9 mouse cellular contexts compared by ENCODE assay signal in the genomic region with DNA sequence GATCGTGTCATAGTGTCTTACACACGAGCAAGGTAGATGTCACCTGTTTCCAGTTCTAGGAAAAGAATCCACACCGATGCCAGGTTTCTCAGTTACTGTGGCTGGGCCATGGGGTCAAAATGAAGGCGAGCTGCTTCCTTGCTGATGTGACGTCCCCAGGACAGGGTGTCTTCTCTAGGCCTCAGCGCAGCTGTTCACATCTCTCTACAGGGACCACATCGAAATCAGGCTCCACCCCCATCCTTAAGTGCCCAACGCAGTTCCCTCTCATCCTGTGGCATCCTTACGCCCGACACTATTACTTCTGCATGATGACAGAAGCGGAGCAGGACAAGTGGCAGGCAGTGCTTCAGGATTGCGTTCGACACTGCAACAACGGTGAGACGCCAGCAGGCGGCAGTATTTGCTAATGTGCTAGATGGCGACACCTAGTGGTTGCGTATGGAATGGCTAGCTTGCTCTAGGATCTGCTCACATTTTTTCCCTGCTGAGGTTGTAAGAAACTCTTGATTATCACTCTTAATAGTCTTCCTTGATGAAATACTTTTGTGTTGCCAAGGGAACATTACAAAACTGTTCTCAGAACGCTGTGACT. TPM values are rescaled to one million over a fixed set of nuclear protein-coding genes. Genes with fewer than 3 reads are reported as not detected.
DNase-seq lines count a peak whose midpoint lies in the region; ATAC-seq and TF ChIP-seq lines count a peak whose summit lies in the region.
"Had no signal": no experiment of that assay in that cellular context is flagged by ENCODE, and none has a peak within 500 bp of the region (broad histone marks: within the 10 kb centered on the region; RNA-seq: fewer than 3 reads in every experiment).

No protein-coding gene starts in this region.

- H3K27me3 ChIP-seq in C2C12 (ENCODE audit: control insufficient read depth, insufficient read depth, insufficient read length), result no peaks in the 10 kb centered on the region
- H3K27me3 ChIP-seq in liver, adult 2 months (ENCODE audit: control insufficient read depth, insufficient read depth, low read length), result no peaks in the 10 kb centered on the region
- no peaks in the 10 kb centered on the region for H3K27me3 ChIP-seq in thymus, adult 2 months (ENCODE audit: control insufficient read depth, insufficient read depth, low read length)
- H3K27me3 ChIP-seq: heart, embryonic 15.5 days had no signal

- H3K79me2 ChIP-seq in C2C12 (ENCODE audit: control insufficient read depth, insufficient read depth), result peaks cover 66% of the 10 kb centered on the region
- H3K79me2 ChIP-seq in liver, adult 2 months (ENCODE audit: control insufficient read depth, insufficient read depth, low read length), result no peaks in the 10 kb centered on the region

- no peak for TF ChIP-seq POLR2A in liver, adult 2 months (IDR thresholded peaks at IDR 0.05; ENCODE audit: extremely low read depth, insufficient read depth, low read length)
- no peak for TF ChIP-seq POLR2A in thymus, adult 2 months (IDR thresholded peaks at IDR 0.05; ENCODE audit: control insufficient read depth, extremely low read depth, insufficient read depth, low read length, poor library complexity)

- H3K9ac ChIP-seq in liver, adult 2 months (ENCODE audit: low read depth, low read length), result no peak overlapping the region
- H3K9ac ChIP-seq: heart, embryonic 15.5 days had no signal

- TF ChIP-seq CTCF in C2C12 (IDR thresholded peaks at IDR 0.05; ENCODE audit: control insufficient read depth, insufficient read depth, insufficient read length), result peak; percentile 100
- TF ChIP-seq CTCF in liver, adult 2 months (IDR thresholded peaks at IDR 0.05; ENCODE audit: low read depth, low read length), result peak; percentile 100
- TF ChIP-seq CTCF in thymus, adult 2 months (IDR thresholded peaks at IDR 0.05; ENCODE audit: borderline replicate concordance, control insufficient read depth, extremely low read depth, insufficient read depth, low read length, poor library complexity), result peak; percentile 99

- 33% methylated on average over 19 of the region's 19 CpGs for WGBS in liver, adult 2 months
- 37% methylated on average over 19 of the region's 19 CpGs for WGBS in thymus, adult 2 months

- peak; percentile 46 for ATAC-seq in activated CD4-positive, CD25-positive, alpha-beta regulatory T cell, adult 4 months
- ATAC-seq in neutrophil, adult 5-6 weeks (ENCODE audit: extremely low read depth, insufficient number of reproducible peaks, low FRiP score, poor library complexity, severe bottlenecking), result peak; percentile 78

- peaks cover 6% of the 10 kb centered on the region for H3K4me1 ChIP-seq in liver, adult 2 months (ENCODE audit: control insufficient read depth, insufficient read depth, low read length)
- H3K4me1 ChIP-seq in thymus, adult 2 months (replicated peaks; ENCODE audit: control insufficient read depth, insufficient read depth, low read length), result peaks cover 3% of the 10 kb centered on the region

- no peak overlapping the region for H3ac ChIP-seq in C2C12 (ENCODE audit: control insufficient read depth, insufficient read length, low read depth)

- peaks cover 36% of the 10 kb centered on the region for H3K79me3 ChIP-seq in C2C12 (ENCODE audit: low read depth)

- H3K27ac ChIP-seq in liver, adult 2 months (replicated peaks; ENCODE audit: insufficient read depth, low read depth, low read length), result no peak overlapping the region
- H3K27ac ChIP-seq in thymus, adult 2 months (ENCODE audit: control insufficient read depth, insufficient read depth, low read length), result no peak overlapping the region
- H3K27ac ChIP-seq: heart, embryonic 15.5 days had no signal

- peak; percentile 85 to 92 for DNase-seq in cerebellum, postnatal 36 days
- DNase-seq in gastrocnemius, adult 18-20 months (ENCODE audit: low spot score), result peak; percentile 84
- DNase-seq in kidney, adult 9 months, result peak; percentile 86
- peak; percentile 80 for DNase-seq in liver, adult 2 months (ENCODE audit: extremely low read depth, low read depth, low spot score)
- DNase-seq in thymus, adult 2 months, result peak; percentile 77

- H3K4me3 ChIP-seq in C2C12 (ENCODE audit: insufficient read depth, poor library complexity, severe bottlenecking), result no peak overlapping the region
- H3K4me3 ChIP-seq in liver, adult 2 months (ENCODE audit: insufficient read depth, low read depth, low read length), result no peak overlapping the region; the same call in 1 of the 2 replicates
- H3K4me3 ChIP-seq in thymus, adult 2 months (ENCODE audit: control insufficient read depth, insufficient read depth, low read length), result no peak overlapping the region
- H3K4me3 ChIP-seq: heart, embryonic 15.5 days had no signal

- H3K36me3 ChIP-seq in C2C12 (ENCODE audit: control insufficient read depth, insufficient read depth), result peaks cover 78% of the 10 kb centered on the region
- H3K36me3 ChIP-seq in liver, adult 2 months (ENCODE audit: control insufficient read depth, insufficient read depth, low read length), result no peaks in the 10 kb centered on the region
- H3K36me3 ChIP-seq in thymus, adult 2 months (ENCODE audit: control insufficient read depth, insufficient read depth, low read length), result no peaks in the 10 kb centered on the region

TF ChIP-seq in C2C12, 6 proteins besides CTCF, POLR2A, EP300 and RAD21:
- TF ChIP-seq USF1 (IDR thresholded peaks at IDR 0.05; ENCODE audit: low read depth), result no peak
- TF ChIP-seq CEBPB (IDR thresholded peaks at IDR 0.05; ENCODE audit: low read depth), result no peak
- no peak for TF ChIP-seq MAX (IDR thresholded peaks at IDR 0.05)
- peak; percentile 89 for TF ChIP-seq MYOD1 (IDR thresholded peaks at IDR 0.05; ENCODE audit: control insufficient read depth, insufficient read length, low read depth)
- TF ChIP-seq MYOG (IDR thresholded peaks at IDR 0.05; ENCODE audit: control insufficient read depth, extremely low read depth, insufficient read length), result no peak
- no peak for TF ChIP-seq FOSL1 (IDR thresholded peaks at IDR 0.05; ENCODE audit: insufficient read depth, low read length, poor library complexity, severe bottlenecking)

RNA-seq across cellular contexts. Expression of gene Fam129b, which starts 36.4 kb away (rescaled TPM):
- 294 TPM for polyA plus RNA-seq in C2C12 (2012; fragmentation: generic; extraction: Trizol)
- polyA plus RNA-seq in activated CD4-positive, CD25-positive, alpha-beta regulatory T cell, adult 4 months (2017; shearing (Covaris generic)), result 1 to 10 TPM; 1.3 to 2.1 TPM
- 1 to 10 TPM; 4.8 to 8.2 TPM for total RNA-seq in gastrocnemius, adult 18-20 months (2021)
- 6.5 and 6.8 TPM in 2 replicates for total RNA-seq in liver, adult 2 months (2014; rRNA removed)
- polyA plus RNA-seq in liver, adult 2 months (2012; rRNA removed), result 5.6 and 10.5 TPM in 2 replicates
- total RNA-seq in neutrophil, adult 5-6 weeks (2017), result 6.1 and 9.7 TPM in 2 replicates
- polyA plus RNA-seq in thymus, adult 2 months (2012; rRNA removed), result 20.8 and 22.9 TPM in 2 replicates

RNA-seq across cellular contexts. Expression of gene Rpl12, which starts 49.1 kb away (rescaled TPM):
- 3,677 TPM for polyA plus RNA-seq in C2C12 (2012; fragmentation: generic; extraction: Trizol)
- 100 to 1,000 TPM in 1 of 2 experiments, 10 to 100 TPM in 1; 52.9 to 648 TPM for polyA plus RNA-seq in activated CD4-positive, CD25-positive, alpha-beta regulatory T cell, adult 4 months (2017; shearing (Covaris generic))
- 10 to 100 TPM; 78.4 to 90.0 TPM for total RNA-seq in gastrocnemius, adult 18-20 months (2021)
- total RNA-seq in liver, adult 2 months (2014; rRNA removed), result 473 and 515 TPM in 2 replicates
- polyA plus RNA-seq in liver, adult 2 months (2012; rRNA removed), result 134 and 158 TPM in 2 replicates
- total RNA-seq in neutrophil, adult 5-6 weeks (2017), result 1,202 and 1,236 TPM in 2 replicates
- 495 and 552 TPM in 2 replicates for polyA plus RNA-seq in thymus, adult 2 months (2012; rRNA removed)

RNA-seq across cellular contexts. Expression of gene Lrsam1, which starts 49.1 kb away (rescaled TPM):
- 10.3 TPM for polyA plus RNA-seq in C2C12 (2012; fragmentation: generic; extraction: Trizol)
- 1 to 10 TPM; 4.1 to 4.7 TPM for polyA plus RNA-seq in activated CD4-positive, CD25-positive, alpha-beta regulatory T cell, adult 4 months (2017; shearing (Covaris generic))
- total RNA-seq in gastrocnemius, adult 18-20 months (2021), result 10 to 100 TPM; 11.5 to 13.5 TPM
- 6.0 and 9.7 TPM in 2 replicates for total RNA-seq in liver, adult 2 months (2014; rRNA removed)
- 8.8 and 9.7 TPM in 2 replicates for polyA plus RNA-seq in liver, adult 2 months (2012; rRNA removed)
- 13.5 and 14.9 TPM in 2 replicates for total RNA-seq in neutrophil, adult 5-6 weeks (2017)
- polyA plus RNA-seq in thymus, adult 2 months (2012; rRNA removed), result 13.7 and 15.3 TPM in 2 replicates

Comparison
In these comparisons a context has a peak if more than half of its experiments do, and no peak if none do; other contexts are left out.
1. RNA of gene Fam129b, which starts 36.4 kb away (polyA plus RNA-seq): 294 TPM in C2C12 (single experiment); 20.8 to 22.9 TPM in thymus, adult 2 months, 5.6 to 10.5 TPM in liver, adult 2 months and 1.3 to 2.1 TPM in activated CD4-positive, CD25-positive, alpha-beta regulatory T cell, adult 4 months; every median in the first group is over 10 times any median in the second.
2. Peak in every context shown above with its lines, with median percentiles within 50 percentile points of each other: CTCF ChIP-seq and DNase-seq.